ENCODE assay signal across 20 mouse cellular contexts in the genomic region with DNA sequence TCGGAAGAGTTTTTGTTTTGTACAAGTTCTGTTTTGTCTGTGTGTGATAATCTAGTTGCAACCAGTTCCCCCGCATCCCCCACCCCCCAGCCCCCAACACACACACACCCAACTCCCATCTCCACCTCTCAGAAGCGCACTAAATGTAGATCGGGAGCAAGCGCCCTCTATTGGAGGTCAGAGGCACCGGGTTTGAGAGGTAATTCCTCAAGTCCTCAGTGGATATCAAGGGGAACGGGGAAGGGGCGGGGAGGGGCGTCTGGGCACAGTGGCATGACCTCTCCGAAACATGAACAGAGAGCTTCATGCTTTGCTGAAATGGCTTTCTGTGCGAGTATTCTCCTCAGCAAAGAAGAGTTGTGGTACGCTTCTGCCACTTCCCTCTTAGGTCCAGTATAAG. TPM values are rescaled to one million over a fixed set of nuclear protein-coding genes. Genes with fewer than 3 reads are reported as not detected.
DNase-seq lines count a peak whose midpoint lies in the region; ATAC-seq and TF ChIP-seq lines count a peak whose summit lies in the region.
"Had no signal": no experiment of that assay in that cellular context is flagged by ENCODE, and none has a peak within 500 bp of the region (broad histone marks: within the 10 kb centered on the region; RNA-seq: fewer than 3 reads in every experiment).

No protein-coding gene starts in this region.

- H3K79me2 ChIP-seq in heart, adult 2 months (replicated peaks; ENCODE audit: control insufficient read depth, insufficient read depth, low read length): no peaks in the 10 kb centered on the region

- intact Hi-C loops in heart, adult 2 months (cut with DNase I): no loop called here
- intact Hi-C loops in heart, postnatal 36 days (cut with DNase I): no loop called here

- TF ChIP-seq EP300 in heart, adult 2 months (IDR thresholded peaks at IDR 0.05; ENCODE audit: insufficient read depth, low read depth, low read length): no peak
- no peak for TF ChIP-seq EP300 in liver, postnatal 0 days (IDR thresholded peaks at IDR 0.05; ENCODE audit: low read depth)
- no peak for TF ChIP-seq EP300 in ES-Bruce4 (IDR thresholded peaks at IDR 0.05; ENCODE audit: insufficient read depth, low read depth, low read length)

- H3K4me2 ChIP-seq in liver, postnatal 0 days (ENCODE audit: low read depth, low read length): no peak overlapping the region
- H3K4me2 ChIP-seq: forebrain, embryonic 12.5 days; heart, embryonic 11.5 days; liver, embryonic 15.5 days; midbrain, embryonic 12.5 days; neural tube, embryonic 13.5 days had no signal

- H3K9me3 ChIP-seq in liver, postnatal 0 days (ENCODE audit: low read length): no peaks in the 10 kb centered on the region
- H3K9me3 ChIP-seq in ES-Bruce4 (replicated peaks; ENCODE audit: control insufficient read depth, insufficient read depth, low read length, poor library complexity, severe bottlenecking): no peaks in the 10 kb centered on the region
- H3K9me3 ChIP-seq: liver, embryonic 15.5 days had no signal

- ATAC-seq in liver, postnatal 0 days: no peak
- ATAC-seq: activated CD4-positive, CD25-positive, alpha-beta regulatory T cell, adult 4 months had no signal

- no peak overlapping the region for H3K9ac ChIP-seq in heart, adult 2 months (ENCODE audit: low read depth, low read length)
- H3K9ac ChIP-seq in liver, postnatal 0 days (replicated peaks): no peak overlapping the region
- no peak overlapping the region for H3K9ac ChIP-seq in ES-Bruce4 (ENCODE audit: low read depth, poor library complexity, severe bottlenecking)
- H3K9ac ChIP-seq: forebrain, embryonic 12.5 days; liver, embryonic 15.5 days; midbrain, embryonic 12.5 days; neural tube, embryonic 13.5 days had no signal

- H3K36me3 ChIP-seq in heart, adult 2 months (ENCODE audit: control insufficient read depth, insufficient read depth, low read length): no peaks in the 10 kb centered on the region
- no peaks in the 10 kb centered on the region for H3K36me3 ChIP-seq in liver, postnatal 0 days (replicated peaks; ENCODE audit: insufficient read depth, low read length)
- H3K36me3 ChIP-seq in ES-Bruce4 (ENCODE audit: control insufficient read depth, insufficient read depth, low read length, poor library complexity, severe bottlenecking): no peaks in the 10 kb centered on the region
- H3K36me3 ChIP-seq: forebrain, embryonic 12.5 days; liver, embryonic 15.5 days; midbrain, embryonic 12.5 days; neural tube, embryonic 13.5 days had no signal

- H3K4me3 ChIP-seq in heart, adult 2 months: no peak overlapping the region
- no peak overlapping the region for H3K4me3 ChIP-seq in liver, postnatal 0 days (ENCODE audit: low read depth, low read length)
- no peak overlapping the region for H3K4me3 ChIP-seq in ES-Bruce4 (ENCODE audit: low read depth, low read length)
- H3K4me3 ChIP-seq: forebrain, embryonic 12.5 days; layer of hippocampus, adult 2 months; liver, embryonic 15.5 days; midbrain, embryonic 12.5 days; neural tube, embryonic 13.5 days had no signal

- H3K4me1 ChIP-seq in heart, adult 2 months (ENCODE audit: control insufficient read depth, insufficient read depth, low read length): no peaks in the 10 kb centered on the region
- no peaks in the 10 kb centered on the region for H3K4me1 ChIP-seq in liver, postnatal 0 days (ENCODE audit: insufficient read depth)
- no peaks in the 10 kb centered on the region for H3K4me1 ChIP-seq in ES-Bruce4 (ENCODE audit: control insufficient read depth, insufficient read depth, low read length)
- H3K4me1 ChIP-seq: forebrain, embryonic 12.5 days; liver, embryonic 15.5 days; midbrain, embryonic 12.5 days; neural tube, embryonic 13.5 days had no signal

- TF ChIP-seq POLR2A in heart, adult 2 months (IDR thresholded peaks at IDR 0.05; ENCODE audit: insufficient read depth, low read depth, low read length): no peak
- TF ChIP-seq POLR2A in ES-Bruce4 (IDR thresholded peaks at IDR 0.05; ENCODE audit: insufficient read depth, low read length): no peak
- no peak for TF ChIP-seq POLR2A in brain, embryonic 14.5 days (IDR thresholded peaks at IDR 0.05; ENCODE audit: borderline replicate concordance, extremely low read depth, insufficient read depth, insufficient read length, poor library complexity, severe bottlenecking)

- no peak for DNase-seq in heart, adult 2 months
- no peak for DNase-seq in heart, postnatal 36 days
- no peak for DNase-seq in liver, postnatal 0 days
- no peak for DNase-seq in liver
- DNase-seq in brain, embryonic 14.5 days (ENCODE audit: low read depth): no peak
- no peak for DNase-seq in gastrocnemius, adult 8-10 months (ENCODE audit: low spot score in 2 of 2)
- DNase-seq: adrenal gland, postnatal 36 days; cerebellum, adult 9-10 months; gastrocnemius, postnatal 36 days; heart, postnatal 14 days; left cerebral cortex, postnatal 4 days; thymus, postnatal 4 days had no signal

- no peaks in the 10 kb centered on the region for H3K27me3 ChIP-seq in heart, adult 2 months (ENCODE audit: control insufficient read depth, insufficient read depth, low read length)
- H3K27me3 ChIP-seq in liver, postnatal 0 days (ENCODE audit: insufficient read depth, low read length): no peaks in the 10 kb centered on the region
- H3K27me3 ChIP-seq in ES-Bruce4 (ENCODE audit: control insufficient read depth, insufficient read depth, low read length, poor library complexity, severe bottlenecking): no peaks in the 10 kb centered on the region
- H3K27me3 ChIP-seq: forebrain, embryonic 12.5 days; liver, embryonic 15.5 days; midbrain, embryonic 12.5 days; neural tube, embryonic 13.5 days had no signal

- 64% methylated on average over 12 of the region's 12 CpGs for WGBS in heart, adult 2 months
- WGBS in liver, postnatal 0 days (ENCODE audit: insufficient replicate concordance): 58% methylated on average over 12 of the region's 12 CpGs

- no peak overlapping the region for H3K27ac ChIP-seq in heart, adult 2 months
- no peak overlapping the region for H3K27ac ChIP-seq in liver, postnatal 0 days (ENCODE audit: low read depth)
- H3K27ac ChIP-seq in ES-Bruce4 (ENCODE audit: insufficient read depth, low read length): no peak overlapping the region
- H3K27ac ChIP-seq: forebrain, embryonic 12.5 days; layer of hippocampus, adult 2 months; liver, embryonic 15.5 days; midbrain, embryonic 12.5 days; neural tube, embryonic 13.5 days had no signal

- peak; percentile 17; the same call in 1 of the 2 replicates for TF ChIP-seq CTCF in heart, adult 2 months (IDR thresholded peaks at IDR 0.05)
- TF ChIP-seq CTCF in liver, postnatal 0 days (IDR thresholded peaks at IDR 0.05; ENCODE audit: low read depth): 0 out of 2 replicates have a peak, but pooled peaks have one; percentile 7
- peak; percentile 44 for TF ChIP-seq CTCF in ES-Bruce4 (IDR thresholded peaks at IDR 0.05; ENCODE audit: low read depth, low read length)
- TF ChIP-seq CTCF in brain, embryonic 14.5 days (IDR thresholded peaks at IDR 0.05; ENCODE audit: borderline replicate concordance, extremely low read depth, insufficient read depth, insufficient read length): 0 out of 2 replicates have a peak, but pooled peaks have one; percentile 19

RNA-seq across cellular contexts. Expression of a gene that starts 40.3 kb away (rescaled TPM):
- 10 to 100 TPM; 33.3 to 34.0 TPM for total RNA-seq in heart, adult 2 months (2021)
- polyA plus RNA-seq in heart, adult 2 months (2012; rRNA removed): 32.7 and 43.8 TPM in 2 replicates
- total RNA-seq in heart, postnatal 36 days (2021): 10 to 100 TPM; 32.8 to 37.8 TPM
- 23.6 and 24.1 TPM in 2 replicates for polyA plus RNA-seq in liver, postnatal 0 days (2015; fragmentation: Nextera tagmentation; extraction: Ambion mirVana)
- 62.3 and 67.2 TPM in 2 replicates for polyA plus RNA-seq in ES-Bruce4 (2011; ENCODE audit: insufficient read depth, insufficient read length, low read depth, missing spikeins)
- 19.6 and 23.3 TPM in 2 replicates for polyA plus RNA-seq in brain, embryonic 14.5 days (2012; rRNA removed)
- total RNA-seq in gastrocnemius, adult 8-10 months (2022): 10 to 100 TPM; 18.9 to 23.8 (median 20.7) TPM
